Mouse (Mus musculus) lung, postnatal 36 days (tissue): ENCODE results near the gene Rgs6.

Experiments
- DNase-seq: peaks from one replicate; pipeline ENCODE4 v3.0.0; 2022; ENCODE audit warnings: mixed read lengths

The Rgs6 gene

DNA sequence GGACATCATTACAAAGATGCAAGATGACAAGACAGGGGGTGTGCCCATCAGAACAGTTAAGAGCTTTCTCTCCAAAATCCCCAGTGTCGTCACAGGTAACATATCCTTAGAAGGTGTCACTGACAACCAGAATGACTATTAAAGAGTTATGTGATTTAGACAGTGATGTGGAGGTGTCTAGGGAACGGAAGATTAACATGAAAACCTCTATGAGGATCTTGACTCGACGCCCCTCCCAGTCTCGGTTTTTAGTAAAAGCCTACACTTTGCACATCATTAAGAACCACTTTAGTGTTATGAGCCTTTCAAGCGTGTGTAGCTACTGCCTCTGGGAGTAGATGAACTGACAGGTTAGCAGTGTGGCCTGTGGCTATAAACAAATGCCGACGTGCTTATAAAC, 397.2 kb downstream of the Rgs6 start:
- DNase-seq, result no peak

DNA sequence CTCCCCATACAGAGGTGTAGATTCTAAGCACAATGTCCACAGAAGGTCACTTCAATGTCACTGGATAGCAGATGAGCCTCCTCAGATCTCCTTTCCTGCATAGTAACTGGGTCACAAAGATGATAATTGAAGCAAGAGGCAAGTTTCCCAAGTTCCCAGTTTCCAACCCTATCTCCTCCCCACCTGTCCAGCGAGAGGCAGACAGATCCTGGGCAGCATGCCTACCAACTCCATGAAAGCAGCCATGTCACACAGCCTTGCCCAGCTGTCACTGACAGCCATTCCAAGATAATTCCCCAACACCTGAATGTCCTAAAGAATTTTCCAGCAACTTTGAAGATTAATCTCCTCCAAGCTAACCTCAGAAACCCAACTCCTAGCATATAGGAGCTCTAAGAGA, 399.6 kb downstream of the Rgs6 start:
- DNase-seq, result no peak

DNA sequence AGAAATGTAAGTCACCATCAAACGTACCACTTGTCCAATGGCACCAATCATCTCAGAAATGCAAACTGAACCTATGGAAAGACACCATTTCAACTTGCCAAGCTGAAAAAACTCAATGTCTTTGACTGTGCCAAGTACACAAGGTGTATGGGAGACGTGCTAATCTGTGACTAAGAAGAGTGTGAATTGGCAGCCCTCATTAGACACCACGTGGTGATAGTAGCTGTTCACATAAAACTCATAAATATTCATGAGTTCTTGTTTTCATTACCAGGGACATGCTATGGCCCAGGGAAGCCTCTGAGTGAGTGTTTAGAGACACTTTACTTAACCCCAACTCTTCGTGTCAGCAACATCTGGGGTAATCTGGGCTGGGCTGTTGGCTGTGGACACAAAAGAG, 405.8 kb downstream of the Rgs6 start:
- no peak for DNase-seq

DNA sequence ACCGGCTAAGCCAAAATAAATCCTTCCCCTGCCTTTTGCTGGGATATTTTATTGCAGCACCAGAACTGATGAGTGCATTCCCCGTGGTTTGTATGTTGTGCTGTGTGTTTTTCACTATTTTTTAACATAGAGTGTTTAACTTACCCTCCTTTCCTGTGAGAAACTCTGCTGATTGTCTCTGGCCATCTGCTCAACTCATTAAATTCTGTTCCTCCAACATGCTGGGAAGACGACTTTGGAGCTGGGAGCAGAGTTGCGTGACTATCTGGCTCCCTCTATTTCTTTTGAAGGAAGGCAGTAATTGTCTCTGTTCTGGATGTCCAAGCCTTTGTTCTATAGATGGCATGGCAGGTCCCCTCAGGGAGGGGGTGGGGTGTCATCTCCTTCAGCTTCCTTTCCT, 408.7 kb downstream of the Rgs6 start:
- DNase-seq, result no peak

- DNase-seq, result no peak
These were observed 410.7 kb downstream of the Rgs6 start for GRCm38 (mm10) chr12:82998682-82999332.

DNA sequence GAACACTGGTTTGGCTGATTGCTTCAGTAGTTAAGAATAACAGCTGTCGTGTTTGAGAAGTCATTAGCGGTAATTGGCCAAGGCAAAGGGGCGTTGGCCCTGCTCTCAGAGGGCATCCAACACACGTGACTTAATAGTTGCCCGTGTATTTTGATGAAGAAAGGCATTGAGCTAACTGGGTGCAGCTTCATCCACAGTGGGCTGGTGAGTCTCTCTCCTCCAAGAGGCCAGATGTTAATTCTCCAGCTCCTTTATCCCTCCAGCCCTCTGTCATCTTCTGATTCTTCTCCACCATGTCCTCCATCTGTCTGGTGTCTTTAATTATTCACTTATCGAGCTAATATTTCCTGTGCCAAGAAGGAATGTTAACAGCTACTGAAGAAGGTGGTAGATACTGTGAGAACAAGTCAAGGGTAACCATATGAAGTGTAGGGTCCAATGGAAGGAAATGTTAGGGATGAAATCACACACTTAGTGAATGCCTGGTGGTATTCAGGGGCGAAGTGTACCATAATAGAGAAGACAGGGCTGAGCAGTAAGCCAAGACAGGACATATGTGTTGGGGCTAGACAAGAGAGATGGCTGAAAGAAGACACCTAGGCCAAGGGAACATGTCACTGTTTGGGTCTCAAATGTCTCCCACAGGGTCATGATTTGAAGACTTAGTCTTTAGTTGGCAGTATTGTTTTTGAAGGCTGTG, 411.4 kb downstream of the Rgs6 start:
- DNase-seq, result no peak

- peak; percentile 10 for DNase-seq
These were observed 412.0 kb downstream of the Rgs6 start for GRCm38 (mm10) chr12:83000033-83000570.

DNA sequence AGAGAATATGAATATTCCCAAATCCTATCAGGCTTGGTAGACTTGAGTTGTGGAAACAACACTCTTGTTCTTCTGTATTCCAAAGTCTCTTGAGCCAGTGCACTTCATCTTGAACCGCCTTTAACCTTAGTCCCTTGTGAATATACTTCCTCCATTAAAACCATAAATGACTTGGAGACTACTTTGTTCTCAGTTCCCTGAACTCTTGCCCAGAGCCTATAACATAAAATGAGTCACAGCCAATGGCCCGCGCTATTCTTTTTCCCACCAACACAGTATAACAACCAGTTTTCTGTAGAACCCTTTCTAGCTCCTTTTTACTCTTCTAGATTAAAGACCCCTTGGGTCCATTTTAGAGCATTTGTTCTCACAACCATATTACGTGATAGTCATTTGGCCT, 412.9 kb downstream of the Rgs6 start:
- no peak for DNase-seq

- no peak for DNase-seq
These were observed 416.1 kb downstream of the Rgs6 start for GRCm38 (mm10) chr12:83004014-83004682.

DNA sequence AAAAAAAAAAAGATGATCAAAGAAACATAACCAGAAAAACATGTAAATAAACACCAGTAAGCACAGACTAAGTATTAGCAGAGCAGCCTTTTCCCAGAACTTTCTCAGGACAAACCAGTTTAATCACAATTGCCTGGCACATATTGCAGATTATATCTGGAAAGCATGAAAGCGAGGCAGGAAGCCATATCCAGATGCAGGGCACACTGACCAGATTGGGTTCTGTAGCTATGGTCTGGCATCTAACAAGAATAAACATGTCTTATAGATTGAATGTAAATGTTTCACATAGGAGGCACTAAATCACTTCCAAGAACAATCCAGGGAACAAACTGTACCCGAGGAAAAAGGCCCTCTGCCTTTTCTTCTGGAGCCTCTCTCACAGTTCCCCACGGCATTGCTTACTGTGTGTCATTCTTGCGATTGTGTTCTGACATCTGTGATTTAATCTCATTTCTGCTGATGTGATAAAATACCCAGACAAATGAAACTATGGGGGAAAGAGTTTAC, 423.0 kb downstream of the Rgs6 start:
- no peak for DNase-seq

DNA sequence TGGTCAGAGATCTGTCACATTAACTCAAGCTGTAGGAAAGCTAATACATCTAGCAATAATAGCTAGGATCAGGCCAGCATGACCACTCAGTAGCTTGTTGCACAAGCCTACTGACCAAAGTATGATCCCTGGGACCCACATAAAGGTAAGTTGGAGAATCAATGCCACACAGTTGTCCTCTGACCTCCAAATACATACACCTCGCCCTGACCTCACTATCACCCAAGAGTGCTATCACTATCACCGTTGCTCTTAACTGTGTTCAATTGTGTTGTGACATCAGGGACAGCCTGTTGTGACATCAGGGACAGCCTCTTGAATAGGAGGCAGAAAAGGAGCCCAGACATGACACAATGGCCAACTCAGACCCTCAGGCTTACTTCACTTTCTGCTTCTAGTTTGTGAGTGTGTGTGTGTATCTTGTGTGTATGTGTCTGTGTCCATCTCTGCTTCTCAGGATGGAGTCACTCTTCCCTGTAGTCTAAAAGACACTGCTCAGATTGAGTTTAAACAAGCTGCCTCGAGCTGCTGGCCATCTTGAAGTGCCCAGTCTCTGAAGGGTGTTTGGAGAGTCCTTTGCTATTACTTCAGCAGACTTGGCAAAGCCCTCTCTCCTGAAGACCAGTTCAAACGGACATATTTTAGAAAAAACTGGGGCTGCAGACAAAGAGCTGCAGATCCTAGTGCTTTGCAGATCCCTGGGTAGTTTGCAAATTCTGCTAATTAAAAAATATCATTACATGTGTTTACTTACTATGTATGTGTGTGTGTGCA, 426.0 kb downstream of the Rgs6 start:
- no peak for DNase-seq

DNA sequence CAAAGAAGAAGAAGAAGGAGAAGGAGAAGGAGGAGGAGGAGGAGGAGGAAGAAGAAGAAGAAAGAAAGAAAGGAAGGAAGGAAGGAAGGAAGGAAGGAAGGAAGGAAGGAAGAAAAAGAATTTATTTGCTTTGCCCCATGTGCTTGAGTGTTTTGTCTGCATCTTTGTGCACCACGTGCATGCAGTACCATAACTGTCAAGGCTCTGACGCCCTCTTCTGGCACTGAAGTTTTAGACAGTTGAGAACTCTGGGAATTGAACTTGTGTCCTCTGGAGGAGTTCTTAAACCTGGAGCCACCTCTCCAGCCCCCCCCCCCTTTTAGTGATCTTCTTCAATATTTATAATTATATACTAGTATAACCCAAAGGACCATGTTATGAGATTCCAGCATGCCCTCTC, 426.8 kb downstream of the Rgs6 start:
- DNase-seq, result no peak

DNA sequence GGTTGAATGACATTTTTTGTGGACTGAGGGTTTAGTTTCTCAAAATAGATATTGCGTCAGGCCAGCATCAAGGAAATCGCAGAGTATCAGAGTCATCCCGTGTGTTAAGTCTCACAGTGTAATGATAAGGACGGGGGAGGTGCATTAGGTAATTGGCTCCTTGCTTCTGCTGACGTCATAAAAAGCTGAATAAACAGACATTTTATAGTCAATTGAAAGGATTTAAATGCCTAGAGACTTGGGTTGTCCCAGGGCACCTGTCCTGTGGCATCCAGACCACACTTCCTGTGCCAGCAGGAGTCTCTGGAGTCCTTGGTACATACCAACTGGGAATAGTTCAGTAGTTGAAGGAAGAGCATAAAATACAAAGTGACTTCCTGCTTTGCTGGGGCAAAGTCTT, 427.3 kb downstream of the Rgs6 start:
- no peak for DNase-seq

GRCm38 (mm10) chr12:83016486-83016885, 428.4 kb downstream of the Rgs6 start:
- DNase-seq, result no peak

DNA sequence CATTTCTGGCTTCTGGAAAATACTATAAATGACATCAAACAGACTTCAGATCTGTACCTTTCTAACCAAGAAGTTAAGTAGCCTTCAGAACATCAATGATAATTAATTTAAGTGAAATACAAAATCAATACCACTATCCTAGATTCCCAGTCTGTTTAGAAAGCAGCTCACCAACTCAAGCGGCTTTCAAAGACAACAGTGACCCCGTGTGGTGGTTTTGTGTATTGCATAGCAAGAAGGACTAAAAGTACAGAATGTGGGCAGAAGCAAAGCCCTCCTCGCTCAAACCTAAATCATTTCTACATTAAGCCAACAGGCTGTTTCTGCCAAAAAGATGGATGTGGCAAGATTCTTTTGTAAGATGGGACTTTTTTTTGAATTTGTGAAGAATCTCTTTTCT, 429.9 kb downstream of the Rgs6 start:
- peak; percentile 90 for DNase-seq

DNA sequence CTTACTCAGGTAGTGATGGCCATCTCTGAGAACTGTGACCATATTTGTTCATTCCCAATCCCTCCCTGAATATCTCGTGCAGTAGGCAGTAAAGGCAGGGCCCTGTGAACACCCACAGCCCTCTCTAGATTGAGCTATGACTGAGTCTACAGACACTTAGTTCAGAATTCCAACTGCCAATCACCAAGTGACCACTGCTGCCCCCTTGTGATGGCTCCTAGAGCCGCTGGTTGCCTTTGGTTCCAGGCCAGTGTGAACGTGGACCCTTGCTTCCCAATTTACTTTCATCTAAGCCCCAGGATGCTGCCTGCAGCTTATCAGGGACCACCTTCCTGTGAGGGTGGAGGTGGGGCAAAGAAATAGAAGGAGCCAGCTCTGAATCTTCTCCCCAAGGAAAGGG, 438.9 kb downstream of the Rgs6 start:
- no peak for DNase-seq

GRCm38 (mm10) chr12:83033171-83033835, 445.2 kb downstream of the Rgs6 start:
- no peak for DNase-seq

DNA sequence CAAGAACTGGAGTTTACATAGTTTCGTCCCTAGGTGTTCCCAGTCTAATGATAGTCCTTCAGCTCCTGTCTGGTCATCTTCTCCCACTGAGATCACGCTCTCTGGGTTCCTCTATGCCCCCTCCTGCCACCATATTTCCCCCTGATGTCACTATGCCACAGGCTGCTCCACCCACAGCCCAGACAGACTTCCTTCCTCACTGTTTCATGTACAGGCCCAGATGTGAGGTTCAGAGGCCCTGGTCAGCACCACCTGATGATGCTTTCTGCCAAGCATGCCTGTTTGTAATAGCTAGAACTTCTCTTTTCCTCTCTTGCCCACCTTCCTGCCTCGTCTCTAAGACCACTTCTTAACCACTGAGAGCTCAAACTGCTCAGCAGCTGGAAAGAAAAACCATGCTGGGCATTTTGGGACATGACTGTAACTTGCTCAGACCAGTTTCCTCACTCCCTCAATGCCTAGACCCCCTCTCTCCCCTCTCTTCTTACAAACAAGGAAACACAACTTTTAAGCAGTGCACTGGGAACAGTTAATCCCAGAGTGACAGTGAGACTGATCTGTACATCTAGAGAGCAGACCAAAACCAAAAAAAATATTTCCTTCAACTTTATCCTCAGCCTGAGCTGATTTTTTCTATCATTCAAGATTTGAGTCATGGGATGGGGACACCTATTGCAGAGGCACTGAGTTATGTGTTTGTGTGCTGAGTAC, 446.9 kb downstream of the Rgs6 start:
- DNase-seq, result no peak

- no peak for DNase-seq
These were observed 449.9 kb downstream of the Rgs6 start for GRCm38 (mm10) chr12:83037798-83038560.

DNA sequence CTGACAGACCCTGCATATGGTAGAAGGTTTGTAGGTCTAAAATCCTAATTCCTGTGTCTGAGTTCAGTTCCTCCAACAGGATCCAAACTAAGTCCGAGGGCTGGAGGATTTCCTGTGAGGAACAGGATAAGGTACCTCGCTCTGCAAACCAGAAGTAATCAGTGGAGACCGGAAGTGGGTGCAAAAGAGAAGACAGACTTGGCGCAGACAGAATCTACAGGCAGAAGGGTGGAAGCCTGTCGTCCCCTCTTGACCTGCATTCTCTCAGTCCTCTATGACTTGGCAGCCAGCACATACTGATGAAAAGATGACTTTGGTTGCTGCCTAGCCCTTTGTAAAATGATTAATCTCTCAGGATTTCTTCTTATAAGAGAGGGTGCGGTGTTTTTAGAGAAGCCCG, 450.7 kb downstream of the Rgs6 start:
- DNase-seq, result no peak

GRCm38 (mm10) chr12:83039859-83040258, 451.8 kb downstream of the Rgs6 start:
- no peak for DNase-seq
